Mouse (Mus musculus): ENCODE data around the gene Coa7.
A peak's percentile ranks its signal among the peaks of the same experiment; 100 is the strongest.

Coa7 gene

GRCm38 (mm10) chr4:108327730-108328484 lies at the start of gene Coa7:
Gene Coa7 (plus strand): TSS chr4:108328140.
- DNase-seq (ENCODE audit: extremely low spot score): peak; percentile 99

DNA sequence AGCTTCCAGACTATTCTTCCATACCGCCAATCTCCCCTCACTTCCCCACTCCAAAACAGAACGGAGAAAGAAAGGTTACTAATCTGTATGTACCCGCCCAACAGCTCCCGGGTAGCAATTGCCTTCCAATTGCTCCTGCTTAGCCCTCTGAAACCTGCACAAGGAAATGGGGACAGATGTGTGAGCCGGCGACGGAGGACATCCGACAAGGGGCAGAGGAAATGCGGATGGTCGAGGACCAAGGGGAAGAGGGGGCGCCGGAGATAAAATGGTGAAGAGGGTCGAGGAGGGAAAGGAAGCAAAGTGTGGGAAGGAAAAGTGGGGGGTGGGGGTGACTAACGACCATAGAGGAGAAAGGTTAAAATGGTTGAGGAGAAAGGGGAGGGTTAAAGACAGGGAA lies 27.7 kb upstream of the Coa7 start:
- no peak for DNase-seq (ENCODE audit: extremely low spot score)

GRCm38 (mm10) chr4:108300670-108301373 lies 27.1 kb upstream of the Coa7 start, which contains the start of gene Zyg11b:
Gene Zyg11b (minus strand): TSS chr4:108301096.
- peak; percentile 98 for DNase-seq (ENCODE audit: extremely low spot score)

GRCm38 (mm10) chr4:108302296-108302890 lies 25.5 kb upstream of the Coa7 start:
- no peak for DNase-seq (ENCODE audit: extremely low spot score)

DNA sequence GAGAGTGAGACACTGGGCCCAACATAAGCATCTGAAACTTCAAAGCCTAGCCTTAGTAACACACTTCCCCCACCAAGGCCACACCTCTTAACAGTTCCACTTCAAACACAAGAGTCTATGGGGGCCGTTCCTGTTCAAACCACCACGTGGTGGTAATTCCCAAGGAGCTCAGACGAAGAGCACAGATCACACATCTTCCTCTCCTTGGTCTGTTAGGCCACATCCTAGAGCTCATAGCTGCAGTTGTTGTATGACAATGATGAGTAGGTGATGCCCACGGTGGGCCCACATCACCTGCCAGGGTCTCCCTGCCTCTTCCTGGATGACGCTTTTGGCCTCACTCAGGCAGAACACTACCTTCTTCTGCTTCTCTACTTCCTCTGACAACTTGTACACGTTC lies 17.2 kb upstream of the Coa7 start:
- no peak for DNase-seq (ENCODE audit: extremely low spot score)

GRCm38 (mm10) chr4:108314041-108314440 lies 13.9 kb upstream of the Coa7 start:
- DNase-seq (ENCODE audit: extremely low spot score): no peak

DNA sequence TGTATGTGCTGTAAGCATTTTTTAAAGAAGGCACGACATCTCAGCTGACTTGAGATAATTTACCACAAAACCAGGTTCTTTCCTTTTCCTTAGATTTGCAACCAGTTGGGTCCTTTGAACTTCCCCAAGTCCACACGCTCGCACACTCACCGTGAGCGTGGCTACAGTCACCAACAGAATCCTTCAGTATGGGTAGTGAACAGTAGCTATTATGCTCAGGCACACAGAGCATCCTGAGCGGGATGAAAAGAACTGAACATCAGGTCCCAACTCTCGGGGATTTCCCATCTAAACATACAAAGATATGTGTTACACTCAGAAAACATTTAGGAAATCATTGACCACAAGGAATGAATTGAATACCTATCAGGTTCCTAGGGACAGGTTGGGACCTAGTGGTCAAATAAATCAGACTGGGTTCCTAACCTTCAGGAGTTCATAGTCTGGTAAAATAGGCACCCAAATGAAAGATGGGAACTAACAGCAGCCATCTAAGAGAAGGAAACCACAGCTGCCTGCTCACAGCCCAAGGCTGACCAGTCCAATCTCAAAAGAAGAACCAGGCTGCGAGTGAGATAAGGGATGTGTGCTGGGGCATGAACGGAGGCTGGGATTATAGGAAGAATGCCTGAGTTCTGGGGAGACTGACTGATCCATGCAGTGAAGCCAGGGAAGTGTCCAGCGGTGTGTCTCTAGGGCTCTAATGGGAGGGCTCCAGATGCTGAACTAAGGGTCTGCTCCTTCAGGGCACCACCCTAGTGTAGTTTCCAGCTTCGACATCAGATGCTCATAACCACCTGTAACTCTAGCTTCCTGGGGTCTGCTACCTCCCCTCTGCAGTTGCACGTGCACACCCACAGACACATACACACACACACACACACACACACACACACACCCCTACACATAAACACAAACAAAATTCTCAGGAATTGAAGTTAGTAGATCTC lies 10.0 kb upstream of the Coa7 start:
- no peak for DNase-seq (ENCODE audit: extremely low spot score)

- no peak for DNase-seq (ENCODE audit: extremely low spot score)
Observed at GRCm38 (mm10) chr4:108318649-108319615, 9.0 kb upstream of the Coa7 start.

GRCm38 (mm10) chr4:108319747-108320146 lies 8.2 kb upstream of the Coa7 start:
- DNase-seq (ENCODE audit: extremely low spot score): no peak

GRCm38 (mm10) chr4:108320627-108321380 lies 7.1 kb upstream of the Coa7 start:
- DNase-seq (ENCODE audit: extremely low spot score): no peak

DNA sequence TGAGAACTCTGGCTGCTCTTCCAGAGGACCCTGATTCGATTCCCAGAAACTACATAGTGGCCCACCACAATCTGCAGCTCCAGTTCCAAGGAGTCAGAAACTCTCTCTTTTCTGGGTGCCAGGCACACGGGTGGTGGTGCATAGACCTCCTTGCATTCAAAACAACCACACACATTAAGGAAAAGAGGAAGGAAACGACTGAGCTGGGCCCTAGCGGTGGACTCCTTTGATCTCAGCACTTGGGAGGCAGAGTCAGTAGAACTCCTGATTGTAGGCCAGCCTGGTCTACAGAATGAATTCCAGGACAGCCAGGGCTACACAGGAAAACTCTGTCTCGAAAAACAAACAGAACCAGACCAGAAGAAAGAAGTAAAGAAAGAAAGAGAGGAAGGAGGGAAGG lies 4.4 kb upstream of the Coa7 start:
- DNase-seq (ENCODE audit: extremely low spot score): no peak

DNA sequence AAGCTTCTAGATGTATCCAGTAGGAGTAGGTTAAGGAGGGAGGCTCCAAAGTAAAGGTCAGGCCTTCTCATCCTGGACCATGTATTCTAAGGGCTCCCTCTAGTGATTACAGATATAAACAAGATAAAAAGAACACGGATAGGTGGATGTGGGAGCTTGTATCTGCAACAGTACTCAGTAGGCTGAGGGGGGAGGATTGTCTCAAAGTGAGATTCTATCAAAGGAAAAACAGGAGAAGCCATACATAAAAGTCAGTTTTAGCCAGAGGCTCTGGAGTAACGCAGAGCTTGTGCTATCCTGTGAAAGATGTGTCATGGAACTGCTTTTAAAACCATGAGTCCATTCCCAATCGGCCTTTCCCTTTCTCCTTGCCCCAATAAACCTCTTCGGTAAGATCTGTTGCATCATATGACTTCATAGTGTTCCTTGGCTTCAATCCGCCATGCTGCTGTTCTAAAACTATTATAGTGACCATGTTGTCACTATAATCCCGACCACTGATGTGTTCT lies 815 bp upstream of the Coa7 start:
- peak; percentile 45 for DNase-seq (ENCODE audit: extremely low spot score)

GRCm38 (mm10) chr4:108329840-108330239 lies 1.9 kb downstream of the Coa7 start:
- no peak for DNase-seq (ENCODE audit: extremely low spot score)

GRCm38 (mm10) chr4:108332041-108332440 lies 4.1 kb downstream of the Coa7 start:
- no peak for DNase-seq (ENCODE audit: extremely low spot score)

- DNase-seq (ENCODE audit: extremely low spot score): no peak
Observed at GRCm38 (mm10) chr4:108335413-108335812, 7.5 kb downstream of the Coa7 start.

DNA sequence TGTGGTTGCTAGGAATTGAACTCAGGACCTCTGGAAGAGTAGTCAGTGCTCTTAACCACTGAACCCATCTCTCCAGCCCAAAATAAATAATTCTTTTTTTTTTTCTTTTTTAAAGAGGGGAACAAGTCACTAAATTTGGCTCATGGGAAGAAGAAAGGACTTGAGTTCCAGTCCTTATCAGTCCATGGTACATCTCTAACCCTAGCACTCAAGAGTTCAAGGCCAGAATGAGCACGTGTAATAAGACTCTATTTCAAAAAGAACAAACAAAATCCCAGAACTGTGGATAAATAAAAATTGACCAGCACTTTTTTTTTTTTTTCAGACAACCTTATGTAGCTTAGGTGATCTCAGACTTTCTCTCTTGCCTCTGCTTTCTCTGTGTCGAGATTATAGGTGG lies 8.8 kb downstream of the Coa7 start:
- DNase-seq (ENCODE audit: extremely low spot score): no peak

DNA sequence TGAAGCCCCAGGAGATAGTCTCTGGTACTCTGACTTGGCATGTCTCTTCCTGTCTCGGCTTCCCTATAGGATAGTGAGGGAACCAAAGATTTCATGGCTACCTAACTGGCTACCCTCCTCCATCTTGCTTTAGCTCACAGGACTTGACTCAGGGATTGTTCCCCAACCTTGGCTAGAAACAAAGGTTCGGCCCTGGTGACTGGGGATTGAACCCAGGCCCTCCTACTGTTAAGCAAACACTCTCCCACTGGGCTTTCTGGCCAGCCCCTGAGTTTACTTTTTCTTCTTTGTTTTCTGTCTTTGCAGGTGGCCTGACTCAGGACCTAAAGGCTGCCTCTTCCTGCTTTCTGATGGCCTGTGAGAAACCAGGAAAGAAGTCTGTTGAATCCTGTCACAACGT lies 9.9 kb downstream of the Coa7 start:
- no peak for DNase-seq (ENCODE audit: extremely low spot score)

DNA sequence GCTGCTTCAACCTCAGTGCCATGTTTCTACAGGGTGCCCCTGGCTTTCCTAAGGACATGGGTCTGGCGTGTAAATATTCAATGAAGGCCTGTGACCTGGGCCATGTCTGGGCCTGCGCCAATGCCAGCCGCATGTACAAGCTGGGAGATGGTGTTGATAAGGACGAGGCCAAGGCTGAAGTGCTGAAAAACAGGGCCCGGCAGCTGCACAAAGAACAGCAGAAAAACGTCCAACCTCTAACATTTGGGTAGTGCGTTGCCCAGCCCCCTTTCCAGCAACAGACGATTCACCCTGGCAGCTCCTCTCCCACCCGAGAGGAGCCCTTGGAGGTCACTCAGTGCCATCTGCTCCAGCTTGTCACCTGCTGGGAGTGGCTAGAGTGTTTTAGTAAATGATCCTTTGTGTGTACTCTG lies 10.4 kb downstream of the Coa7 start:
- DNase-seq (ENCODE audit: extremely low spot score): no peak

DNA sequence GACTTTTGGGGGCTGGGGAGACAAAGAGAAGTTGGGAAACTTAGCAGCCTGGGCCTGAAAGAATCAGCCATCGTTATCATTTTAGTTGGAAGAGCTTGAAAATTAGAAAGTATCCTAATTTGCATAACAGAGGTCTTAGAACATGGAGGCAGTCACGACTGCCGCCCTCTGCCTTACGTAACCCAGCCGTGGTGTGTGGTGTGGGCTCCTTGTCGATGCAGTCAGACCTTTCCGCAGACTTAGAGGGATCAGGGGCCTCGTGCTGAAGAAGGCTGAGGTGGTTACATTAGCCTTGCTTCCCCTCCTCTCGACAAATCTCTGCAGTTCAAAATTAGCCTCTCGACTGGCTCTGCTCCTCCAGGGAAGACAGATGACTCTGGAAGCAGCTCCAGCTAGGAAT lies 10.9 kb downstream of the Coa7 start:
- DNase-seq (ENCODE audit: extremely low spot score): no peak

DNA sequence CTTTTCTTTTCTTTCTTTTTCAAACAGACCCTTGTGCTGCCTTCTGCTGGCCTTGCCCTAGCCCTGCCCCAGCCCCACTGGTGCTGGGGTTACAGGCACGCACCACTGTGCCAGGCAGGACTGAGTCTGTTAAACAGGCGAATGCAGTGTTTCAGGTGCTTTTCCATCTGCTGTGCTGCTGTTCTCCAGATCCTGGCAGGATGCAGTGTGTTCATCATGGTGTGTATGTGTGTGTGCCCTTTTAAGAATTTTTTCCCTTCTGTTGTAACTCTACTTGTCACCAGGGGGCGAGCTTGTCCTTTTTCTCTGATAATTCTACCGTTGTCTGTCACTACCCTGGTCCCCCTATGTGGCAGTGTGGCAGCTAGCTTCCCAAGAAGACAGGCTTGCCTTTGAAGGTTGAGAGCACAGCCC lies 11.3 kb downstream of the Coa7 start:
- peak; percentile 78 for DNase-seq (ENCODE audit: extremely low spot score)
